Mouse (Mus musculus) layer of hippocampus, adult 11-12 months (tissue): Measurements from ENCODE around the gene Mbnl2.
A peak's percentile ranks its signal among the peaks of the same experiment; 100 is the strongest.

Source experiments
- DNase-seq: peaks from one replicate; pipeline ENCODE4 v3.0.0; 2022; ENCODE audit warnings: low spot score

Mbnl2 gene

GRCm38 (mm10) chr14:120409854-120410253, 134.4 kb downstream of the Mbnl2 start:
- no peak for DNase-seq

- no peak for DNase-seq
Measured at GRCm38 (mm10) chr14:120416886-120417285, 141.4 kb downstream of the Mbnl2 start.

- DNase-seq, result no peak
Measured at GRCm38 (mm10) chr14:120418964-120419363, 143.5 kb downstream of the Mbnl2 start.

- no peak for DNase-seq
Measured at GRCm38 (mm10) chr14:120428497-120428896, 153.0 kb downstream of the Mbnl2 start.

- DNase-seq, result no peak
Measured at GRCm38 (mm10) chr14:120432773-120433172, 157.3 kb downstream of the Mbnl2 start.

- DNase-seq, result peak; percentile 21
Measured at GRCm38 (mm10) chr14:120433931-120434398, 158.5 kb downstream of the Mbnl2 start.

GRCm38 (mm10) chr14:120434831-120435230, 159.4 kb downstream of the Mbnl2 start:
- DNase-seq, result no peak

GRCm38 (mm10) chr14:120440716-120441115, 165.2 kb downstream of the Mbnl2 start:
- DNase-seq, result no peak

- DNase-seq, result no peak
Measured at GRCm38 (mm10) chr14:120441256-120441655, 165.8 kb downstream of the Mbnl2 start.

GRCm38 (mm10) chr14:120441836-120442235, 166.4 kb downstream of the Mbnl2 start:
- no peak for DNase-seq

- DNase-seq, result no peak
Measured at GRCm38 (mm10) chr14:120454221-120454620, 178.8 kb downstream of the Mbnl2 start.

- DNase-seq, result no peak
Measured at GRCm38 (mm10) chr14:120463938-120464727, 188.7 kb downstream of the Mbnl2 start.

- no peak for DNase-seq
Measured at GRCm38 (mm10) chr14:120466816-120467215, 191.3 kb downstream of the Mbnl2 start.

GRCm38 (mm10) chr14:120469126-120469790, 193.8 kb downstream of the Mbnl2 start:
- no peak for DNase-seq

- no peak for DNase-seq
Measured at GRCm38 (mm10) chr14:120476186-120476697, 200.8 kb downstream of the Mbnl2 start.

- peak; percentile 99 for DNase-seq
Measured at GRCm38 (mm10) chr14:120477288-120477981, 202.0 kb downstream of the Mbnl2 start.

GRCm38 (mm10) chr14:120477982-120478568, 202.6 kb downstream of the Mbnl2 start, which contains the start of gene Rap2a:
Gene Rap2a, plus strand, starts transcription at chr14:120478444.
- peak; percentile 98 for DNase-seq

GRCm38 (mm10) chr14:120478641-120479341, 203.3 kb downstream of the Mbnl2 start:
- DNase-seq, result peak; percentile 44

GRCm38 (mm10) chr14:120480341-120480900, 205.0 kb downstream of the Mbnl2 start:
- DNase-seq, result no peak

GRCm38 (mm10) chr14:120480927-120481326, 205.5 kb downstream of the Mbnl2 start:
- DNase-seq, result no peak
